ENCODE assay signal across 18 mouse cellular contexts in genomic region chr3:95692677-95693076, GRCm38 (mm10). TPM values are rescaled to one million over a fixed set of nuclear protein-coding genes. Genes with fewer than 3 reads are reported as not detected.
DNase-seq lines count a peak whose midpoint lies in the region; ATAC-seq and TF ChIP-seq lines count a peak whose summit lies in the region.
"Had no signal": no experiment of that assay in that cellular context is flagged by ENCODE, and none has a peak within 500 bp of the region (broad histone marks: within the 10 kb centered on the region; RNA-seq: fewer than 3 reads in every experiment).

No protein-coding gene starts in this region.

- H3K9ac ChIP-seq in liver, embryonic 13.5 days = no peak overlapping the region
- H3K9ac ChIP-seq in CH12.LX (ENCODE audit: insufficient read depth, low read depth) = no peak overlapping the region
- H3K9ac ChIP-seq in heart, embryonic 12.5 days = no peak overlapping the region
- H3K9ac ChIP-seq in liver, embryonic 16.5 days (ENCODE audit: low read depth, low read length) = no peak overlapping the region
- H3K9ac ChIP-seq: forebrain, embryonic 12.5 days; limb, embryonic 13.5 days; midbrain, embryonic 12.5 days had no signal

- no peak for DNase-seq in liver, embryonic 13.5 days
- DNase-seq in liver (no peak), CH12.LX (ENCODE audit: extremely low read depth) (peak; percentile 60)
- DNase-seq in cerebellum, postnatal 10 days = no peak
- no peak for DNase-seq in frontal cortex, postnatal 36 days (ENCODE audit: low spot score in 2 of 2)
- DNase-seq in frontal cortex, postnatal 25 days (ENCODE audit: low spot score in 2 of 2) = no peak
- DNase-seq: adrenal gland, adult 8-10 months; cerebellum, postnatal 25 days; kidney, adult 18-20 months; kidney, postnatal 14 days; lung, postnatal 4 days; thymus, postnatal 4 days had no signal

- no peak for TF ChIP-seq POLR2A in CH12.LX (IDR thresholded peaks at IDR 0.05; ENCODE audit: low read depth, low read length)

- peaks cover 8% of the 10 kb centered on the region for H3K27me3 ChIP-seq in liver, embryonic 13.5 days
- H3K27me3 ChIP-seq in CH12.LX (replicated peaks) = no peaks in the 10 kb centered on the region
- H3K27me3 ChIP-seq in heart, embryonic 12.5 days (replicated peaks) = no peaks in the 10 kb centered on the region
- H3K27me3 ChIP-seq in liver, embryonic 16.5 days (ENCODE audit: control insufficient read depth, insufficient read depth, low read depth, low read length) = peaks cover 5% of the 10 kb centered on the region
- H3K27me3 ChIP-seq: limb, embryonic 13.5 days had no signal

- peak; percentile 16; the same call in 1 of the 2 replicates for ATAC-seq in liver, embryonic 13.5 days (ENCODE audit: low read depth)
- ATAC-seq in heart, embryonic 12.5 days (ENCODE audit: insufficient number of reproducible peaks, low FRiP score) = no peak
- ATAC-seq in liver, embryonic 16.5 days (ENCODE audit: low read depth) = peak; percentile 66
- ATAC-seq: hindbrain, postnatal 0 days had no signal

- H3K4me2 ChIP-seq in liver, embryonic 13.5 days = no peak overlapping the region
- H3K4me2 ChIP-seq in CH12.LX (ENCODE audit: insufficient read depth, low read depth, poor library complexity, severe bottlenecking) = peak overlapping the region; percentile 27; the same call in 1 of the 2 replicates
- H3K4me2 ChIP-seq in heart, embryonic 12.5 days = 0 out of 2 replicates have a peak overlapping the region, but pooled peaks have one; percentile 4
- no peak overlapping the region for H3K4me2 ChIP-seq in liver, embryonic 16.5 days (ENCODE audit: low read depth, low read length)
- H3K4me2 ChIP-seq: forebrain, embryonic 12.5 days; limb, embryonic 13.5 days; midbrain, embryonic 12.5 days had no signal

- H3K36me3 ChIP-seq in liver, embryonic 13.5 days = peaks cover 2% of the 10 kb centered on the region; the same call in 1 of the 2 replicates
- H3K36me3 ChIP-seq in CH12.LX (replicated peaks in 1 of 2; ENCODE audit: control insufficient read depth in 1 of 2, insufficient read depth in 1 of 2, low read length in 1 of 2) = no peaks in the 10 kb centered on the region
- H3K36me3 ChIP-seq in heart, embryonic 12.5 days = no peaks in the 10 kb centered on the region
- H3K36me3 ChIP-seq in liver, embryonic 16.5 days (ENCODE audit: control insufficient read depth, insufficient read depth) = no peaks in the 10 kb centered on the region
- H3K36me3 ChIP-seq: forebrain, embryonic 12.5 days; limb, embryonic 13.5 days; midbrain, embryonic 12.5 days had no signal

- H3K4me1 ChIP-seq in liver, embryonic 13.5 days (replicated peaks) = peaks cover 46% of the 10 kb centered on the region
- peaks cover 24 to 72% of the 10 kb centered on the region in 2 experiments for H3K4me1 ChIP-seq in CH12.LX (ENCODE audit: control insufficient read depth in 1 of 2, insufficient read depth in 2 of 2)
- H3K4me1 ChIP-seq in heart, embryonic 12.5 days (replicated peaks) = peaks cover 79% of the 10 kb centered on the region
- H3K4me1 ChIP-seq in liver, embryonic 16.5 days (ENCODE audit: control insufficient read depth, low read depth, low read length) = peaks cover 16% of the 10 kb centered on the region

- no peaks in the 10 kb centered on the region for H3K9me3 ChIP-seq in liver, embryonic 13.5 days (replicated peaks)
- no peaks in the 10 kb centered on the region for H3K9me3 ChIP-seq in CH12.LX (replicated peaks; ENCODE audit: low read length)
- no peaks in the 10 kb centered on the region for H3K9me3 ChIP-seq in heart, embryonic 12.5 days (replicated peaks)
- H3K9me3 ChIP-seq in liver, embryonic 16.5 days (replicated peaks; ENCODE audit: control insufficient read depth, low read length) = no peaks in the 10 kb centered on the region
- H3K9me3 ChIP-seq: forebrain, embryonic 12.5 days; limb, embryonic 13.5 days; midbrain, embryonic 12.5 days had no signal

- TF ChIP-seq EP300 in CH12.LX (IDR thresholded peaks at IDR 0.05; ENCODE audit: low read length) = peak; percentile 48; the same call in 1 of the 2 replicates

- no peaks in the 10 kb centered on the region for H3K79me2 ChIP-seq in CH12.LX (replicated peaks; ENCODE audit: control insufficient read depth, extremely low read depth, insufficient read depth, poor library complexity, severe bottlenecking)

- dilution Hi-C loops in CH12.LX (cut with MboI; ENCODE audit: extremely low pct_ligation_motif_present, extremely low pct_unique_long_range_greater_than_20kb, low sequenced_read_pairs) = no loop called here

- WGBS in liver, embryonic 13.5 days (ENCODE audit: insufficient replicate concordance) = 54% methylated on average over 6 of the region's 6 CpGs
- 34% methylated on average over 6 of the region's 6 CpGs for WGBS in heart, embryonic 12.5 days
- WGBS in liver, embryonic 16.5 days (ENCODE audit: insufficient replicate concordance) = 45% methylated on average over 6 of the region's 6 CpGs

- H3K4me3 ChIP-seq in liver, embryonic 13.5 days (replicated peaks) = no peak overlapping the region
- H3K4me3 ChIP-seq in CH12.LX (replicated peaks in 1 of 3; ENCODE audit: low read depth in 2 of 3, low read length in 2 of 3, poor library complexity in 1 of 3) = no peak overlapping the region
- no peak overlapping the region for H3K4me3 ChIP-seq in heart, embryonic 12.5 days
- H3K4me3 ChIP-seq in liver, embryonic 16.5 days (ENCODE audit: low read depth, low read length) = no peak overlapping the region
- H3K4me3 ChIP-seq: forebrain, embryonic 12.5 days; limb, embryonic 13.5 days; midbrain, embryonic 12.5 days had no signal

- TF ChIP-seq RAD21 in CH12.LX (IDR thresholded peaks at IDR 0.05; ENCODE audit: low read depth, low read length) = no peak

- TF ChIP-seq CTCF in CH12.LX (conservative IDR thresholded peaks at IDR 0.05 in 1 of 2, IDR thresholded peaks at IDR 0.05 in 1 of 2; ENCODE audit: low read depth in 2 of 2, low read length in 2 of 2) = no peak

- in situ Hi-C loops in CH12.LX (cut with MboI; ENCODE audit: low pct_ligation_motif_present, low pct_unique_long_range_greater_than_20kb, low sequenced_read_pairs) = no loop called here

- H3K27ac ChIP-seq in liver, embryonic 13.5 days = no peak overlapping the region
- peak overlapping the region; percentile 30 for H3K27ac ChIP-seq in CH12.LX (ENCODE audit: insufficient read depth, low read depth)
- peak overlapping the region; percentile 78 for H3K27ac ChIP-seq in heart, embryonic 12.5 days (ENCODE audit: poor library complexity, severe bottlenecking)
- no peak overlapping the region for H3K27ac ChIP-seq in liver, embryonic 16.5 days (ENCODE audit: low read length)
- H3K27ac ChIP-seq: forebrain, embryonic 12.5 days; hindbrain, postnatal 0 days; limb, embryonic 13.5 days; midbrain, embryonic 12.5 days had no signal

TF ChIP-seq in CH12.LX, 34 proteins besides CTCF, POLR2A, EP300 and RAD21 (continues in another document):
- TF ChIP-seq MYC (IDR thresholded peaks at IDR 0.05; ENCODE audit: low read depth, low read length) = peak; percentile 67; the same call in 1 of the 2 replicates
- peak; percentile 59; the same call in 1 of the 2 replicates for TF ChIP-seq JUN (IDR thresholded peaks at IDR 0.05; ENCODE audit: insufficient read depth, low read depth, low read length)
- TF ChIP-seq UBTF (IDR thresholded peaks at IDR 0.05; ENCODE audit: low read depth, low read length) = no peak
- TF ChIP-seq TBP (conservative IDR thresholded peaks at IDR 0.05; ENCODE audit: low read depth, low read length) = no peak
- TF ChIP-seq USF1 (IDR thresholded peaks at IDR 0.05; ENCODE audit: low read depth, low read length) = no peak
- TF ChIP-seq TCF12 (IDR thresholded peaks at IDR 0.05; ENCODE audit: low read depth, low read length) = no peak
- TF ChIP-seq MXI1 (IDR thresholded peaks at IDR 0.05; ENCODE audit: low read depth, low read length) = peak; percentile 66; the same call in 1 of the 2 replicates
- no peak for TF ChIP-seq USF2 (conservative IDR thresholded peaks at IDR 0.05; ENCODE audit: low read depth, low read length)
- peak; percentile 37; the same call in 1 of the 2 replicates for TF ChIP-seq MAX (IDR thresholded peaks at IDR 0.05; ENCODE audit: low read length)
- no peak for TF ChIP-seq ELF1 (IDR thresholded peaks at IDR 0.05; ENCODE audit: low read depth, low read length)
- no peak for TF ChIP-seq ZKSCAN1 (IDR thresholded peaks at IDR 0.05; ENCODE audit: borderline replicate concordance, low read depth, low read length)
- no peak for TF ChIP-seq RCOR1 (conservative IDR thresholded peaks at IDR 0.05; ENCODE audit: low read depth, low read length)
- TF ChIP-seq SIN3A (IDR thresholded peaks at IDR 0.05; ENCODE audit: low read length) = 0 out of 2 replicates have a peak, but pooled peaks have one; percentile 28
- TF ChIP-seq MEF2A (IDR thresholded peaks at IDR 0.05; ENCODE audit: borderline replicate concordance, low read depth, low read length) = peak; percentile 97
- no peak for TF ChIP-seq CHD1 (IDR thresholded peaks at IDR 0.05; ENCODE audit: low read depth, low read length)
- peak; percentile 48 for TF ChIP-seq BHLHE40 (IDR thresholded peaks at IDR 0.05; ENCODE audit: low read depth, low read length)
- TF ChIP-seq SMC3 (IDR thresholded peaks at IDR 0.05; ENCODE audit: low read depth, low read length) = no peak

RNA-seq across cellular contexts. Expression of gene Adamtsl4, which starts 5.0 kb away (rescaled TPM):
- polyA plus RNA-seq in liver, embryonic 13.5 days (2015; fragmentation: Nextera tagmentation; extraction: Ambion mirVana) = 0.37 and 0.83 TPM in 2 replicates
- total RNA-seq in CH12.LX (2012; rRNA removed) (0.85 and 1.1 TPM in 2 replicates), CH12.LX (2014; rRNA removed) (not detected in 2 replicates)
- 0.10 TPM in 1 of 2 replicates, not detected in the other for polyA plus RNA-seq in CH12.LX (2012; ENCODE audit: insufficient read length, low read depth)
- polyA plus RNA-seq in heart, embryonic 12.5 days (2016; fragmentation: Nextera tagmentation; extraction: Ambion mirVana) = 4.3 and 4.9 TPM in 2 replicates
- polyA plus RNA-seq in liver, embryonic 16.5 days (2015; fragmentation: Nextera tagmentation; extraction: Ambion mirVana) = 0.74 and 0.83 TPM in 2 replicates

RNA-seq across cellular contexts. Expression of gene Mcl1, which starts 34.1 kb away (rescaled TPM):
- 31.8 and 33.3 TPM in 2 replicates for polyA plus RNA-seq in liver, embryonic 13.5 days (2015; fragmentation: Nextera tagmentation; extraction: Ambion mirVana)
- total RNA-seq in CH12.LX (2012; rRNA removed) (95.9 and 114 TPM in 2 replicates), CH12.LX (2014; rRNA removed) (223 and 225 TPM in 2 replicates)
- 188 and 197 TPM in 2 replicates for polyA plus RNA-seq in CH12.LX (2012; ENCODE audit: insufficient read length, low read depth)
- 65.2 and 66.9 TPM in 2 replicates for polyA plus RNA-seq in heart, embryonic 12.5 days (2016; fragmentation: Nextera tagmentation; extraction: Ambion mirVana)
- 11.1 and 14.5 TPM in 2 replicates for polyA plus RNA-seq in liver, embryonic 16.5 days (2015; fragmentation: Nextera tagmentation; extraction: Ambion mirVana)

RNA-seq across cellular contexts. Expression of gene Ecm1, which starts 46.7 kb away (rescaled TPM):
- 9.8 and 10.7 TPM in 2 replicates for polyA plus RNA-seq in liver, embryonic 13.5 days (2015; fragmentation: Nextera tagmentation; extraction: Ambion mirVana)
- total RNA-seq in CH12.LX (2012; rRNA removed) (0.42 and 1.0 TPM in 2 replicates), CH12.LX (2014; rRNA removed) (0.40 and 1.00 TPM in 2 replicates)
- 4.0 and 4.3 TPM in 2 replicates for polyA plus RNA-seq in CH12.LX (2012; ENCODE audit: insufficient read length, low read depth)
- 82.4 and 90.1 TPM in 2 replicates for polyA plus RNA-seq in heart, embryonic 12.5 days (2016; fragmentation: Nextera tagmentation; extraction: Ambion mirVana)
- 21.2 and 26.7 TPM in 2 replicates for polyA plus RNA-seq in liver, embryonic 16.5 days (2015; fragmentation: Nextera tagmentation; extraction: Ambion mirVana)

Comparison
In these comparisons a context has a peak if more than half of its experiments do, and no peak if none do; other contexts are left out.
1. H3K27ac ChIP-seq: peak in CH12.LX (single experiment) and heart, embryonic 12.5 days (single experiment); none in liver, embryonic 13.5 days (single experiment) and liver, embryonic 16.5 days (single experiment).
2. H3K4me2 ChIP-seq: peak in CH12.LX (single experiment) and heart, embryonic 12.5 days (single experiment); none in liver, embryonic 13.5 days (single experiment) and liver, embryonic 16.5 days (single experiment).